ENCODE assay signal across 5 mouse cellular contexts in genomic region chr2:20668276-20669030, GRCm38 (mm10).
A peak's percentile ranks its signal among the peaks of the same experiment; 100 is the strongest.
DNase-seq lines count a peak whose midpoint lies in the region; TF ChIP-seq lines count a peak whose summit lies in the region.
"Not testable (repeated sequence)": the region's sequence is repeated elsewhere in the genome, so short reads cannot be mapped to it uniquely, and the experiment has no call there.

No protein-coding gene starts in this region.

- not testable (repeated sequence) for TF ChIP-seq EP300 in ES-Bruce4 (IDR thresholded peaks at IDR 0.05; ENCODE audit: insufficient read depth, low read depth, low read length)

- not testable (repeated sequence) for DNase-seq in ES-E14 (ENCODE audit: low read depth, low spot score)
- peak; percentile 92 for DNase-seq in ZHBTc4 (ENCODE audit: low read depth, low spot score)
- DNase-seq in lung, postnatal 36 days: peak; percentile 29

- not testable (repeated sequence) for H3K36me3 ChIP-seq in ES-Bruce4 (ENCODE audit: control insufficient read depth, insufficient read depth, low read length, poor library complexity, severe bottlenecking); testis, adult 2 months (ENCODE audit: control insufficient read depth, insufficient read depth, low read length)
- peaks cover 11% of the 10 kb centered on the region; the same call in 1 of the 2 replicates for H3K36me3 ChIP-seq in ES-E14 (ENCODE audit: control insufficient read depth, insufficient read depth, low read length, poor library complexity, severe bottlenecking)

- H3K9ac ChIP-seq in ES-Bruce4 (ENCODE audit: low read depth, poor library complexity, severe bottlenecking) (peak overlapping the region; percentile 82), ES-E14 (ENCODE audit: insufficient read depth, low read depth, low read length, poor library complexity, severe bottlenecking) (peak overlapping the region; percentile 75)

- TF ChIP-seq CTCF in ES-Bruce4 (IDR thresholded peaks at IDR 0.05; ENCODE audit: low read depth, low read length); testis, adult 2 months (IDR thresholded peaks at IDR 0.05; ENCODE audit: control insufficient read depth, insufficient read depth, insufficient replicate concordance, low read depth, low read length): not testable (repeated sequence)

- TF ChIP-seq POLR2A in ES-Bruce4 (IDR thresholded peaks at IDR 0.05; ENCODE audit: insufficient read depth, low read length); testis, adult 2 months (IDR thresholded peaks at IDR 0.05; ENCODE audit: control insufficient read depth, low read depth, low read length): not testable (repeated sequence)

- H3K27ac ChIP-seq in ES-Bruce4 (ENCODE audit: insufficient read depth, low read length) (peak overlapping the region; percentile 100), ES-E14 (ENCODE audit: insufficient read depth, low read depth, low read length, poor library complexity, severe bottlenecking) (peak overlapping the region; percentile 99)
- not testable (repeated sequence) for H3K27ac ChIP-seq in testis, adult 2 months (ENCODE audit: control insufficient read depth, insufficient read depth, low read depth, low read length)

- H3K27me3 ChIP-seq in ES-Bruce4 (ENCODE audit: control insufficient read depth, insufficient read depth, low read length, poor library complexity, severe bottlenecking); testis, adult 2 months (ENCODE audit: control insufficient read depth, insufficient read depth, low read length): not testable (repeated sequence)

- not testable (repeated sequence) for H3K4me1 ChIP-seq in ES-Bruce4 (ENCODE audit: control insufficient read depth, insufficient read depth, low read length); testis, adult 2 months (ENCODE audit: control insufficient read depth, insufficient read depth, low read length)
- H3K4me1 ChIP-seq in ES-E14 (ENCODE audit: control insufficient read depth in 2 of 2, insufficient read depth in 2 of 2, low read length in 2 of 2, poor library complexity in 1 of 2): peaks cover 14 to 18% of the 10 kb centered on the region in 2 experiments

- H3K4me3 ChIP-seq in ES-Bruce4 (ENCODE audit: low read depth, low read length): not testable (repeated sequence)
- peak overlapping the region; percentile 9 to 36; a peak in 2 of 4 replicates for H3K4me3 ChIP-seq in ES-E14 (ENCODE audit: insufficient read depth in 1 of 2, low read depth in 1 of 2, low read length in 2 of 2, poor library complexity in 1 of 2, severe bottlenecking in 1 of 2)
- peak overlapping the region; percentile 53 for H3K4me3 ChIP-seq in testis, adult 2 months (ENCODE audit: control insufficient read depth, low read depth, low read length)

- not testable (repeated sequence) for H3K9me3 ChIP-seq in ES-Bruce4 (replicated peaks; ENCODE audit: control insufficient read depth, insufficient read depth, low read length, poor library complexity, severe bottlenecking); ES-E14 (ENCODE audit: control insufficient read depth, insufficient read depth, low read depth, low read length)

- in situ Hi-C loops in ES-E14 (cut with MboI; ENCODE audit: low sequenced_read_pairs in 2 of 2, unreplicated experiment in 2 of 2): not testable (repeated sequence)

TF ChIP-seq in ES-E14, 5 proteins besides CTCF, POLR2A, EP300 and RAD21:
- peak; percentile 53; the same call in 1 of the 2 replicates for TF ChIP-seq CHD2 (IDR thresholded peaks at IDR 0.05; ENCODE audit: low read depth, low read length)
